Mouse (Mus musculus): Measurements from ENCODE around the gene Gmds.

DNA sequence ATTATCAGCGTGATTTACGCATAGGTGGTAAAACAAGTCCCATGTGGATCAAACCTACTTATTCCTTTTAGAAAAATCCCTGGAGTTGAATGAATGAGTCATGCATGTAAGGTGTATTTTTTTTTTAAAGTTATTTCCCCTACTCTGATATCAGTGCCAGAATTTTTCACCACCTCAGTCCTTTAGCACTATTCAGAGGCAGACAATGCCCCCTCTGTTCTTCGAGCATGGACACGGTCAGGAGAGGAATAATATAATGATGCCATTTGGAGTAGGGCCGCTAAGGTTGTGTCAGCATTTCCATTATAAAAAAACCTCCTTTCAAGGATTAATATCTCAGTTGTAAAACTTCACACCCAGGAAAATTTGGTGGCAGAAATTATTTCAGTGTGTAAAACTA, 301.6 kb downstream of the Gmds start:
- no peak for TF ChIP-seq MAFK (IDR thresholded peaks at IDR 0.05; ENCODE audit: insufficient read depth, low read depth, low read length)
- no peak for TF ChIP-seq ZC3H11A (IDR thresholded peaks at IDR 0.05; ENCODE audit: borderline replicate concordance, low read depth, low read length)
- TF ChIP-seq ZNF384 (IDR thresholded peaks at IDR 0.05; ENCODE audit: low read depth, low read length), result no peak
- TF ChIP-seq HCFC1 (IDR thresholded peaks at IDR 0.05; ENCODE audit: borderline replicate concordance, insufficient read depth, low read length), result no peak
- no peak for TF ChIP-seq CHD2 (IDR thresholded peaks at IDR 0.05; ENCODE audit: low read depth, low read length)

All from ES-E14 (cell line).